Mouse (Mus musculus) granulocyte monocyte progenitor cell, adult 5-6 weeks (primary cell): Measurements from ENCODE around the gene Cask. TPM values are rescaled to one million over a fixed set of nuclear protein-coding genes. Genes with fewer than 3 reads are reported as not detected.

Experiments used
- ATAC-seq: replicated peaks from 2 replicates; pipeline ENCODE4 v1.8.0; 2016; ENCODE audit warnings: mild to moderate bottlenecking, moderate TSS enrichment, inconsistent platforms; ENCODE audit not compliant: poor library complexity, severe bottlenecking
- total RNA-seq, 2 experiments: library from RNA; stranded (forward) in 1 of 2; stranded (reverse) in 1 of 2; fragments of 200-712, 200-1000 nt in 1 of 2; fragments of >200 nt in 1 of 2; fragmentation: Nextera tagmentation in 1 of 2; gene quantifications; 2 replicates each; pipeline ENCODE4 v1.2.3; 2014 to 2017

Gene Cask
- total RNA-seq, 2 experiments from 2014 or later, result 30.8 to 33.1 TPM

GRCm38 (mm10) chrX:13725573-13726403 is 125.4 kb downstream of the Cask start:
- ATAC-seq, result no peak

GRCm38 (mm10) chrX:13720296-13720829 is 130.8 kb downstream of the Cask start:
- ATAC-seq, result peak; percentile 89

DNA sequence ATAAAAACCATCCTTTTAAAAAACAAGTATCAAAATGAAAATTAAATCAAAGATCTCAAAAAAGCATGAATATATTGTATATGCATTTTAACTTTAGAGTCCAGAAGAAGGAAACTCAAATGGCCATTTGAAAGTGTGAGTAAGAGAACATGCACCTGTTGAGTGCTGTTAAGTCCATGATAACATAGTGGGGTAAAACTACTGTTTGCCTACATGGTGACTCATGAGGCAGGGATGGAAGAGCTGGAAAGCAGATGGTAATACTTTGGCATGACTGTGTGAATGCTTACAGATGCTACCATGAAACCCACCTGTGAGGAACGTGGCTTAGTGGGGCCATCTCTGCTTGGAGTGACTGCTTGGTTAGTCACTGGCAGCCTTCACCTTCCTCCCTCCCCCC is 132.9 kb downstream of the Cask start:
- ATAC-seq, result no peak

DNA sequence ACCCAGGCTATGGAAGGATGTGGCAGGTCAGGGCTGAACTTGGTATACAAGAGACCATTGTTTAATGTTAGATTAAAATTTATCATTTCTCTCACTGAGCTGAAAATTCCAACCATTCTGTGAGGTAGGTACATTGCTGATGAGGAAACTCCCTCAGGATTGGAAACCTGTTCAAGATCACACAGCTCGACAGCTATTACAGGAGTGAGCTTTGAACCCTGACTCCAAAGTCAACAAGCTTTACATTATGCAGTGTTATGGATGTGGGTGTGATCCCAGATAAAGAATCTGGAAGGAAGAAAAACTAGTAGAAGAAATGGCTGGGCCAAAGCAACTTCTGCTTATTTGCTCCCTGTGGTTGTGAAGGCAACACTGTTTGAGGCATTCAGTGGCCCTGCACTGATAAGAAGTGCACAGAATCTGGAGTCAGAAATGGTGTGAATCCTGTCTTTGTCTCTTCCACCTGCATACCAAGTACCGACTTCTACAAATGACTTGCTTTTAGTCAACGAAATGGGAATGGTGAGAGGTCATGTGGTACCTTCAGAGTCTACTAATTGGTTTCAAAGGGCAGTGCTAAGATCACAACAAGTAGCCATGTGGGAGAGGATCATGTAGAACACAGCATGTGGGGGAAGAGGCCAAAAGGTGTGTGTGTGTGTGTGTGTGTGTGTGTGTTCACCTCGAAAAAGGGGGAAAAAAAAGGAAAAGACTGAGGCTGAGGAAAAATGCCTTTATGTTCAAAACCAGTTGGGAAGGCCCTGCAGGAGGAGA is 134.2 kb downstream of the Cask start:
- ATAC-seq, result no peak; the same call in 1 of the 2 replicates

DNA sequence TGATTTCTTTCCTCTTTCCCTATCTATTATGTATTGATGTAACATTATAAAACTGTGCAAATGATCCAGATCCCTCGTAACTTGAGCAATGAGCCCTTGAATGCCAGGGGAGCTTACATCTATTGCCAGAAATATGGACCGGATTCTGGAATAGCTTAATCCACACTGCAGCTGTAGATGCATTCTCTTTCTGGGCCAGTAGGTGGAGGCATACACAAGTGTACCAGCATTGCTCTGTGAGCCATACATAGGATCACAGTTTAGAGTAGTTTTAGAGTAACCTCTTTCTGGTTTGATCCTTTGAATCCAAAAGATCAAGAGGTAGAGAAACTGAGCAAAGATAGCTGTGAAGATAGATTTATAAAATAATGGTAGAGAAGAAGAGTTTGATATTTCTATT is 141.0 kb downstream of the Cask start:
- peak; percentile 66; the same call in 1 of the 2 replicates for ATAC-seq

GRCm38 (mm10) chrX:13705051-13705450 is 146.1 kb downstream of the Cask start:
- ATAC-seq, result no peak

GRCm38 (mm10) chrX:13700681-13701080 is 150.5 kb downstream of the Cask start:
- no peak for ATAC-seq

DNA sequence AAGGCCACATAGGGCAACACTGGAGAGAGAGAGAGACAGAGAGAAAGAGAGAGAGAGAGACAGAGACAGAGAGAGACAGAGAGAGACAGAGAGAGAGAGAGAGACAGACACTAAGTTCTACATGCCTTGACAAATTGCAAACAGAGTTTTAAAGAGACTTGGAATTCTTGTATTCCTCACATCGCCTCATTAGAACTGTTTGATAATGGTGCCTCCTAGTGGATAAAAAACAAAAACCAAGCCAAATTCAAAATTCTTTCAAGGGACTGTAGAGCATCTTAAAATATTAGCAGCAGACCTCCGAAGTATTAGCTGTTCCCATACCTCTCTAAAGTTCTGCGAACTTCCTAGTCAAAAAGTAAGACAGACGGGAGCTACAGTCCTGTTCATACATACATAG is 159.3 kb downstream of the Cask start:
- ATAC-seq, result no peak

- no peak for ATAC-seq
Measured at GRCm38 (mm10) chrX:13688356-13688755, 162.8 kb downstream of the Cask start.

DNA sequence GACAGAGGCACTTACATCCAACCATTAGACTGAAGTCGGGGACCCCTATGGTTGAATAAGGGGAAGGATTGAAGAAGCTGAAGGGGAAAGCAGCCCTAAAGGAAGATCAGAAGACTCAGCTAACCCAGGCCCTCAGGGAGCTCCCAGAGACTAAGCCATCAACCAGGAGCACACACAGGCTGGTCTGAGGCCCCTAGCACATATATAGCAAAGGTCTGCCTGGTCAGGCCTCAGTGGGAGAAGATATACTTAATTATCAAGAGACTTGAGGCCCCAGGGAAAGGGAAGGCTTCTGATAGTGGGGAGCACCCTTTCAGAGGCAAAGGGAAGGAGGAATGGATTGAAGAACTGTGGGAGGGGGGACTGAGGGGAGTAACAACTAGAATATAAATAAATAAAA is 164.6 kb downstream of the Cask start:
- ATAC-seq, result no peak

DNA sequence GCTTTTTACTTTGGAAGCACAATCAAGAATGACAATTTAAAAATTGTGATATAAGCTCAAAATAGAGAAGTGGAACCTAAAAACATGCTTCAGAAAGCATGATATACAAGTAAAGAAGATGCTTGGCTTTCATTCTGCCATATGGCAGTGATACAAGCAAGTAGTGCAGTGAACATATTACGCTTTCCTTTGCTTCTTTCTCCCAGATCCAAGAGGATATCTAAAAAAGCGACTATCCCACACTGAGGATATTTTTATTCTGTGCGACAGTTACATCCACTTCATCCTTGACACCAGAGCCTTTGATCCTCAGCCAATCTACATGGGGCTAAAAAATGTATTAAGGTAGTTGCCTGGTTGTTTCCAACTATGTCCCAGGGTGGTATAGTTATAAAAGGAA is 169.4 kb downstream of the Cask start:
- no peak for ATAC-seq

GRCm38 (mm10) chrX:13673001-13673400 is 178.2 kb downstream of the Cask start:
- no peak for ATAC-seq

GRCm38 (mm10) chrX:13670342-13670741 is 180.8 kb downstream of the Cask start:
- ATAC-seq, result no peak

DNA sequence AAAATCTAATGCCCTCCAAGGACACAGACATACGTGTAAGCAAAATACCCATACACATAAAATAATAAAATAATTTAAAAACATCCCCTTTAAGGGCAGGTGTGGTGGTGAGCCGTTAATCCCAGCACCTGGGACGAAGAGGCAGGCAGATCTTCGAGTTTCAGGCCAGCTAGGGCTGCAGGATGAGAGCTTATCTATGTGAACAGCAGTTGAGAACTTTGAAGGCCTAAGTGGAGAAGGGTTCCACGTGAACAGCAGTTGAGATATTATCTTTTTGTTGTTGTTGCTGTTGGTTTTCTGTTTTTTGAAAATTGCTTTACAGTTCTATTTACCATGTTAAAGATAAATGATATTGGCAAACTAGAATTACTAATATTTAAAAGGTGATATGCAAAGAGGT is 182.3 kb downstream of the Cask start:
- ATAC-seq, result no peak

- ATAC-seq, result no peak
Measured at GRCm38 (mm10) chrX:13661063-13661462, 190.1 kb downstream of the Cask start, which contains the start of gene Gpr82. Gene Gpr82, plus strand, starts transcription at chrX:13661363.

DNA sequence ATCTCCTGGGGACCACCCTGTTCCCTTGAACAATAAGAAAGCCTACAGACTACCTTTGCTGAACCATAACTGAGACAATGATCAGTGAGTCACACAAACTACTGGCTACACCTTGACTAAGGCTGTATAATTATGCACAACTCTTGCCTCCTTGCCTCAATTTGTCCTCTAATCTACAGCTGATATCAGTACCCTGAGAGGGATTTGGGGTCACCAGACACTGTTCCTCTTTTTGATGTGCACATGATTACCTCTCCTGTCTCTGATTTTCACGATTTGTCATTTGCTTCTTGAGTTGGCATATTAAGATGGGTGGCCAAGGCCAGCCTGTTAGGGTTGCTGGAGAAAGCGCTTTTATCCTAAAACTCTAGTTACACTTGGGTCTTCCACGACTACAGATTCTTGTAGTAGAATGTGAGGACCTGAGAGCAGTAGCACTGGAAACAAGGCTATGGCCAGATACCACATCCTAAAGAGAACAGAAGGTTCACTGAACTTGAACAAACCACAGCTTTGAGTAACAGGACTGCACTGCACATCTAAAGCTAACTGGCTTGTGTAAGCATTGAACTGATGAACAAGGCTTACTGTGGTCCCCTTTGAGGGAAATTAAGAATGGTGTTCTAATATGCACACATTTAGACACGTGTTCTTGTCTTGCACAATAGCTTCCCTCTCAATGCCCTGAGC is 191.8 kb downstream of the Cask start:
- peak; percentile 20; the same call in 1 of the 2 replicates for ATAC-seq

DNA sequence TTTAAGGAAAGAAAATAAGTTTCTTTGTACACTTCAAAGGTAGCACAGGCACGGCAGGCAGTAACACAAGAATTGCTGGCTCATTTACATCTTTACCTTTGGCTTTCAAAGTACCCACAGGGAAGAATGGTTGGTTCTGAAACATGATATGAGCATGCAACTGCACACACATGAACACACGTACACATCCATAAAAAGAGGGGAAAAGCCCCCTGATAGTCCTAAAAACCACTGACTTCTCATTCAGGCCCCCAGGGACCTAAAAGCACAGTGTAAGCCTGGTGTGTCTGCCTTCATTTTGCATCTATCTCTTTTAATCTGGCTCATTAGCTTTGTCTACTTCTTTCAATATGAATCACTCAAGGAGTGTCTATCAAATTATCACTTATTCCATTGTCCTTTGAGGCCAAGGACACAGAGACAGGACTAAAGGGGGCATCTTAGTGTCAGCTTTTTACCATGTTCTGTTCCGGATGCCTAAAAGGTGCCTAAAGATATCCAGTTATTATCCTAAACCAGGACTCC is 192.5 kb downstream of the Cask start:
- no peak for ATAC-seq

DNA sequence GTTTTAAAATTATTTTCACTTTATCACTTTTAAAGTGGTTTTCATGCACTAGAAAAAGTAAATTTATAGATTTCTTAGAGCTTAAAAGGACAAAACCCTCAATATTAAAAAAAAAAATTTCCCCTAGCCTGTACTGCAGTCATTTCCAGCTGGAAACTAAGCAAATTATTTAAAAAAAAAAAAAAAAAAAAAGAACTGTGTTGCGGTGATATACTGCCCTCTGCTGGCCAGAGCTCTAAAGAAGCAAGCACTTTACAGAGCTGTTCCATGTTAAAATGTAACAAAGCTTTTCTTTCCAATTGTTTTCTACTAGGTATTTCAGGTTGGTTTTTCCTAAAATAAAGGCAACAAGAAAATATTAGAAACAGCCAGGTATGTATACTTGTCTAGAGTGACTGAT is 194.4 kb downstream of the Cask start:
- ATAC-seq, result no peak

- no peak for ATAC-seq
Measured at GRCm38 (mm10) chrX:13655906-13656305, 195.3 kb downstream of the Cask start.

DNA sequence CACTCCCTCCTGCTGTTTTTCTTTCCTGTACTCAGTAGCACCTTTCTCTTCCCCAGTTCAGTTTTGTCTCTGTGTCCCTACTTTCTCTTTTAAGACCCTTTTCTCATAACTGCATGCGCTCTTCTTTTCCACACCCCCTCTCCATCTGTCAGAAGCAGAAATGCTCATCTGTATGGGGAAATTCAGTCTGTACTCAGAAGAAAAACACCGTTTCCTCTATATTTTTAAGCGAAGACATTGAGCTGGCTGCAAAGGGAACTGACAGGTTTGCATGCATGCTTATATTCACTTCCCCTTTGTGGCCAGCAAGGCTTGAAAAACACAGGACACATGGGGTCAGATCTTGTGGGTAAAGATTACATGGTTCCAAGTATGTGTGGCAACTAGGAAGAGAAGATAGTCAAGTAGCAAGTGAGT is 196.2 kb downstream of the Cask start:
- ATAC-seq, result peak; percentile 88
